Mouse (Mus musculus) erythroblast, embryonic 14.5 days (primary cell): ENCODE data around the gene Epas1.

ENCODE experiments used
- GATA1 ChIP-seq: IDR thresholded peaks from 2 replicates; pipeline ENCODE4 v1.6.1; 2012; ENCODE audit warnings: low read length, inconsistent platforms, mixed read lengths
- TAL1 ChIP-seq: IDR thresholded peaks from 3 replicates; pipeline ENCODE4 v1.6.1; 2012; ENCODE audit warnings: low read length, inconsistent platforms, mixed read lengths

DNA sequence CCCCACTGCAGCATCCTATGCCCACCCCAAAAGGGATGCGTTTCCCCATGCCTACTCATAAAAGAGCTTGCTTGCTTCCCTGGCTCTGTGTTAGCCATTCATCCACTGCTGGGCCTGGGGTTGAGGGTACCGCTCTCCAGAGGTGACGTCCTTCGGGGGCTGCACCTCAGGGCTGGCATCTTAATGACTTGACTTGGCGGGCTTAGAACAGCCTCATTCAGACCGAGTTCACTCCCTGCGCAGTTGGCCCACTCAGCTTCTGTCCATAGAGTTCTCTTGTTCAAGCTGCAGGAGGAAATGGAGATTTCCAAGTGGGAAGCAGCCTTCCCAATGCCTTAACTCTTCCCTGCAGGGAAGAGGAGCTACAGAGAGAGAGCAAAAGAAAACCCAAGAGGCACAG lies 32.1 kb downstream of the Epas1 start:
- TF ChIP-seq TAL1 (no peak), GATA1 (no peak)
